Mouse (Mus musculus) liver, embryonic 14.5 days (tissue): ENCODE data around the gene Nmnat1.

Source experiments
- CTCF ChIP-seq: IDR thresholded peaks from 2 replicates; pipeline ENCODE4 v1.5.1; 2016; ENCODE audit warnings: antibody characterized with exemption, low read depth, control low read depth
- EP300 ChIP-seq: IDR thresholded peaks from 2 replicates; pipeline ENCODE4 v1.6.1; 2016; ENCODE audit warnings: antibody characterized with exemption, low read depth

GRCm38 (mm10) chr4:149461579-149462304 is 23.3 kb downstream of the Nmnat1 start:
- no peak for TF ChIP-seq CTCF
- no peak for TF ChIP-seq EP300
